8 mouse cellular contexts compared by ENCODE assay signal in genomic region chr7:125469937-125470336, GRCm38 (mm10). TPM values are rescaled to one million over a fixed set of nuclear protein-coding genes. Genes with fewer than 3 reads are reported as not detected.
DNase-seq lines count a peak whose midpoint lies in the region; ATAC-seq lines count a peak whose summit lies in the region.

No protein-coding gene starts in this region.

- no peaks in the 10 kb centered on the region for H3K27me3 ChIP-seq in hindbrain, embryonic 11.5 days (ENCODE audit: control insufficient read depth, insufficient read depth, low read length)

- ATAC-seq in erythroid progenitor cell, adult 5-6 weeks (replicated peaks; ENCODE audit: low FRiP score, poor library complexity, severe bottlenecking): peak; percentile 52
- peak; percentile 28; the same call in 1 of the 2 replicates for ATAC-seq in hindbrain, embryonic 11.5 days (ENCODE audit: low FRiP score)
- no peak for ATAC-seq in inflammation-experienced regulatory T-cells, adult 6 months

- no peak overlapping the region for H3K4me3 ChIP-seq in hindbrain, embryonic 11.5 days (ENCODE audit: low read depth, low read length)

- peaks cover 2% of the 10 kb centered on the region; the same call in 1 of the 2 replicates for H3K36me3 ChIP-seq in hindbrain, embryonic 11.5 days (ENCODE audit: control insufficient read depth, insufficient read depth, low read length)

- H3K4me2 ChIP-seq in hindbrain, embryonic 11.5 days (replicated peaks; ENCODE audit: low read depth, low read length): no peak overlapping the region

- DNase-seq in MEL-GATA-1-ER (ENCODE audit: extremely low read depth, low read depth): peak; percentile 32
- peak; percentile 89 for DNase-seq in brain, adult 2 months (ENCODE audit: low read depth, low spot score)
- peak; percentile 83 for DNase-seq in hindbrain, embryonic 11.5 days (ENCODE audit: low spot score)
- peak; percentile 44 to 57 for DNase-seq in layer of hippocampus, postnatal 36 days
- peak; percentile 79 for DNase-seq in mesoderm, embryonic 11.5 days (ENCODE audit: low read depth, low spot score)
- peak; percentile 20 to 44 for DNase-seq in right cerebral cortex, postnatal 36 days (ENCODE audit: low spot score in 2 of 2)

- H3K9ac ChIP-seq in hindbrain, embryonic 11.5 days (ENCODE audit: low read depth, low read length): no peak overlapping the region

- H3K9me3 ChIP-seq in hindbrain, embryonic 11.5 days (ENCODE audit: control insufficient read depth, low read length): no peaks in the 10 kb centered on the region

- no peak overlapping the region for H3K27ac ChIP-seq in hindbrain, embryonic 11.5 days (ENCODE audit: low read depth, low read length)

- 30% methylated on average over 5 of the region's 5 CpGs for WGBS in hindbrain, embryonic 11.5 days

- H3K4me1 ChIP-seq in hindbrain, embryonic 11.5 days (replicated peaks; ENCODE audit: control insufficient read depth, insufficient read depth, low read length): no peaks in the 10 kb centered on the region

RNA-seq across cellular contexts. Expression of gene Nsmce1, which starts 21.5 kb away (rescaled TPM):
- 36.9 and 58.7 TPM in 2 replicates for total RNA-seq in erythroid progenitor cell, adult 5-6 weeks (2015; ENCODE audit: low replicate concordance)
- 51.3 and 53.6 TPM in 2 replicates for total RNA-seq in erythroid progenitor cell, adult 5-6 weeks (2017; ENCODE audit: low replicate concordance)
- polyA plus RNA-seq in hindbrain, embryonic 11.5 days (2014; fragmentation: Nextera tagmentation; extraction: Ambion mirVana): 121 and 130 TPM in 2 replicates
- 10 to 100 TPM; 14.8 to 18.1 TPM for total RNA-seq in layer of hippocampus, postnatal 36 days (2021)
- polyA plus RNA-seq in inflammation-experienced regulatory T-cells, adult 6 months (2017; shearing (Covaris generic)): 100 to 1,000 TPM in 1 of 3 experiments, 10 to 100 TPM in 2; 87.0 to 103 (median 99.4) TPM

RNA-seq across cellular contexts. Expression of gene Kdm8, which starts 25.5 kb away (rescaled TPM):
- total RNA-seq in erythroid progenitor cell, adult 5-6 weeks (2015; ENCODE audit: low replicate concordance): 1.3 and 2.2 TPM in 2 replicates
- 1.3 and 3.9 TPM in 2 replicates for total RNA-seq in erythroid progenitor cell, adult 5-6 weeks (2017; ENCODE audit: low replicate concordance)
- polyA plus RNA-seq in hindbrain, embryonic 11.5 days (2014; fragmentation: Nextera tagmentation; extraction: Ambion mirVana): 8.3 and 10.9 TPM in 2 replicates
- total RNA-seq in layer of hippocampus, postnatal 36 days (2021): 1 to 10 TPM; 3.5 to 3.9 TPM
- 1 to 10 TPM; 2.4 to 7.3 (median 4.5) TPM for polyA plus RNA-seq in inflammation-experienced regulatory T-cells, adult 6 months (2017; shearing (Covaris generic))

Comparison
In these comparisons a context has a peak if more than half of its experiments do, and no peak if none do; other contexts are left out.
1. DNase-seq: peak in every context shown above with its lines; median percentile 89 in brain, adult 2 months; 83 in hindbrain, embryonic 11.5 days; 79 in mesoderm, embryonic 11.5 days; 50 in layer of hippocampus, postnatal 36 days; 32 in MEL-GATA-1-ER; 32 in right cerebral cortex, postnatal 36 days.